Mouse (Mus musculus) cerebellum, adult (tissue): ENCODE data around the gene Ankrd27.

Experiments
- ATAC-seq: cut with Nextera tagmentation; 2 replicates; pipeline ENCODE4 v1.9.2; 2017; ENCODE audit warnings: mild to moderate bottlenecking, moderate library complexity, mixed read lengths; ENCODE audit not compliant: insufficient number of reproducible peaks, low FRiP score, low TSS enrichment

Gene Ankrd27

GRCm38 (mm10) chr7:35583476-35584025 lies 2.5 kb upstream of the Ankrd27 start:
- no peak for ATAC-seq

GRCm38 (mm10) chr7:35584068-35584785 lies 1.8 kb upstream of the Ankrd27 start:
- ATAC-seq = no peak

- ATAC-seq = no peak
Observed at GRCm38 (mm10) chr7:35584786-35585190, 1.3 kb upstream of the Ankrd27 start.

GRCm38 (mm10) chr7:35585191-35586054 lies 621 bp upstream of the Ankrd27 start, which contains the start of gene Rgs9bp:
TSS of gene Rgs9bp (minus strand) at chr7:35585582.
- no peak for ATAC-seq

GRCm38 (mm10) chr7:35586906-35587445 lies 932 bp downstream of the Ankrd27 start:
- ATAC-seq = no peak

- ATAC-seq = no peak
Observed at GRCm38 (mm10) chr7:35587728-35588127, 1.7 kb downstream of the Ankrd27 start.

GRCm38 (mm10) chr7:35588680-35589428 lies 2.8 kb downstream of the Ankrd27 start:
- no peak for ATAC-seq

- ATAC-seq = no peak
Observed at GRCm38 (mm10) chr7:35589485-35589884, 3.4 kb downstream of the Ankrd27 start.

- no peak for ATAC-seq
Observed at GRCm38 (mm10) chr7:35590731-35591191, 4.7 kb downstream of the Ankrd27 start.

- ATAC-seq = no peak
Observed at GRCm38 (mm10) chr7:35594311-35594710, 8.3 kb downstream of the Ankrd27 start.

- ATAC-seq = no peak
Observed at GRCm38 (mm10) chr7:35599492-35599891, 13.4 kb downstream of the Ankrd27 start.

- ATAC-seq = no peak
Observed at GRCm38 (mm10) chr7:35600031-35600430, 14.0 kb downstream of the Ankrd27 start.

- ATAC-seq = no peak
Observed at GRCm38 (mm10) chr7:35601106-35601505, 15.1 kb downstream of the Ankrd27 start.

- no peak for ATAC-seq
Observed at GRCm38 (mm10) chr7:35602766-35603165, 16.7 kb downstream of the Ankrd27 start.

- ATAC-seq = no peak
Observed at GRCm38 (mm10) chr7:35606816-35607215, 20.8 kb downstream of the Ankrd27 start.

GRCm38 (mm10) chr7:35609245-35609644 lies 23.2 kb downstream of the Ankrd27 start:
- no peak for ATAC-seq

GRCm38 (mm10) chr7:35617513-35617912 lies 31.5 kb downstream of the Ankrd27 start:
- no peak for ATAC-seq

- ATAC-seq = no peak
Observed at GRCm38 (mm10) chr7:35622626-35623025, 36.6 kb downstream of the Ankrd27 start.

GRCm38 (mm10) chr7:35626038-35626437 lies 40.0 kb downstream of the Ankrd27 start:
- ATAC-seq = no peak

GRCm38 (mm10) chr7:35627371-35627770 lies 41.3 kb downstream of the Ankrd27 start:
- ATAC-seq = no peak
